Mouse (Mus musculus) right cerebral cortex, postnatal 25 days (tissue): ENCODE measurements around the gene Suox.
"Not testable (repeated sequence)": the region's sequence is repeated elsewhere in the genome, so short reads cannot be mapped to it uniquely, and the experiment has no call there.

Source experiments
- DNase-seq: peaks from one replicate; pipeline ENCODE4 v3.0.0; 2022

Gene Suox

GRCm38 (mm10) chr10:128673763-128674468 lies at the start of gene Suox:
Gene Suox, minus strand, starts transcription at chr10:128674073.
- DNase-seq, result peak; percentile 82

DNA sequence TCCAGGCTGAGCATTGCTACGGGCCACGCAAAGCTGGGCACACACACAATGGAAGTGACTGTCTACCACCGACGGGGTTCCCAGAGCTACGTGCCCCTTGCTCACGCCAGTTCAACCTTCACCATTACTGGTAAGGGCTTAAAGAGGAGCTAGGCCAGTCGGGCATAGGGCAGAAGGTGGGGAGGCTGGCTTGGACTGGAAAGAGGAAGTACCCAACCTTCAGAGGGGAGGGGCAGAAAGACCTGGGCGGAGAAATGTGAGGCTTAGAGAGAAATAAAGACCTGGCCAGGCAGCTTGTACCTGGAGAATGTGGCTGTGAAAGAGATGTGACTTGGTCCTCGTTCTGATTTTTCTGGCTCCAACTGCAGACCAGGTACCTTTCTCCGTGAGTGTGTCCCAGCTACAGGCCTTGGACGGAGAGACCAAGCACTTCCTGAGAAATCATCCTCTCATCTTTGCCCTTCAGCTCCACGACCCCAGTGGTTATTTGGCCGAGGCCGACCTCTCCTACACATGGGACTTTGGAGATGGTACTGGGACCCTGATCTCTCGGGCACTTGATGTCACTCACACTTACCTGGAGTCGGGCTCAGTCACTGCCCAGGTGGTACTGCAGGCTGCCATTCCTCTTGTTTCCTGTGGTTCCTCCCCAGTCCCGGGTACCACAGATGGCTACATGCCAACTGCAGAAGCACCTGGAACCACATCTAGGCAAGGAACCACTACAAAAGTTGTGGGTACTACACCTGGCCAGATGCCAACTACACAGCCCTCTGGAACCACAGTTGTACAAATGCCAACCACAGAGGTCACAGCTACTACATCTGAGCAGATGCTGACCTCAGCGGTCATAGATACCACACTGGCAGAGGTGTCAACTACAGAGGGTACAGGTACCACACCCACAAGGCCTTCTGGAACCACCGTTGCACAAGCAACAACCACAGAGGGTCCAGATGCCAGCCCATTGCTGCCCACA lies 42.0 kb upstream of the Suox start:
- no peak for DNase-seq

DNA sequence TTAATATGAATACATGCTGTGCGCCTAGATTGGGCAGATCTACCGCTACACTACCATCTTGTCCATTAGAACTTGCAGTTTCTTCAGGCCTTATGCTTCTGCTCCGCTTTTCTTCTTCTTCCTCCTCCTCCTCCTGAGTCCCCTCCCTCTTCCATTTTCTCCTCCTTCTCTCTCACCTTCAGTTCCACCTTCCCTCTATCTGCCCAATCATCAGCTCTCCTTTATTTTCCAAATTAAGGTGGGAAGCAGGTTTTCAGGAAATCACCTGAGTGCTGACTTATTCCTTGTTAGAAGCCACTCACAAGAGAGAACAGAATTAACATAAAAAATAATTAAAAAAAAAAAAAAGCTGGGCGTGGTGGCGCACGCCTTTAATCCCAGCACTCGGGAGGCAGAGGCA lies 37.4 kb upstream of the Suox start:
- not testable (repeated sequence) for DNase-seq

DNA sequence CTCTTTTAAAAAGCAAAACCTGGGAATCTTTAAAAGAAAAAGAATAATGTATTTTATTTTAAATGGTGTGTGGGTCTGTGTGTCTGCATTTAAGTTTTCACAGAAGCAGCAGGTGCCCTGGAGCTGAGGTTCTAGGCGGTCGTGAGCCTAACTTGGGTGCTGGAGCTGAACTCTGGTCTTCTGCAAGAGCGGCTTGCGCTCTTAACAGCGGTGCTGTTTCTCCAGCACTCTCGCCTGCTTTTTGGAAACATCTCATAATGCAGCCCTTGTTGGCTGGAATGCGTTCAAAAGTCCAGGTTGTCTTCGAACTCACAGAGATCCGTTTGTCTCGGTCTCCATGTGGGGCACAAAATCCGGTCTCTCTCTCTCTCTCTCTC lies 31.4 kb upstream of the Suox start:
- no peak for DNase-seq

DNA sequence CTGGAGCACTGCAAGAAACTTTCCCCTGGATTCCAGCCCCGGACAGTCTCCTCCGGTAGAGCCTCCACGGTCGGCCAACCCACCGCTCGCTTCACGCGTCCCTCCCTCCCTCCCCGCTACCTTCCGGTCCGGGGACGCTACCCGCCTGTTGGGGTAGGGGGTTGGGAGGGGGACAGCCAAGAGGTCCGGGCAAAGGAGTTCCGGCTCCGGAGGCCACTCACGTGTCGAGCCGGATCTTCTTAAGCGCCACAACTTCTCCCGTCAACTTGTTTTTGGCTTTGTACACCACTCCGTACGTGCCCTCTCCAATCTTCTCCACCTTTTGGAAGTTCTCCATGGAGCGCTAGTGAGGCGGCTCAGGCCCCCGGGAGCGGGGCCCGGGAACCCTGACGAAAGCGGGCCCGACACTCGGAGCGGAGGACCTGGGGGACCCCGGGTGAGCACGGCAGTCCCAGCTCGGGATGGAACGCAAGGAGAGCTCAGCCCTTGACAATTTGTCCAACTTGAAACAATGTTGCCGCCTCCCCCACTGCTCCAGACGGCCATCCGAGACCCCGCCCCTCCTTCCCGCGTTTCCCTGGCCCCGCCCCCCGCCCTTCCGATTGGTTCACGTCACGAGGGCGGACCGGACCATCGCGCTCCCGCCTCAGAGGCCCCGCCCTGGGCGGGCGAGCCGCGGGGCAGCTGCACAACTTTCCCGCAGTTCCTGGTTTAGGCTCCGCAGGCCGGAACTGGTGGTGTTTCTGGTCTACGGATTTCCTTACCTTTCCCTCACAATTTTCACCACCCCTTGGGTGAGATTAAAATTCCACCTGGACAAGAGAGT lies 30.8 kb upstream of the Suox start, which contains the start of gene Cdk2:
Gene Cdk2, minus strand, starts transcription at position 541 of the 826 bp plus-strand sequence.
- DNase-seq, result peak; percentile 84

DNA sequence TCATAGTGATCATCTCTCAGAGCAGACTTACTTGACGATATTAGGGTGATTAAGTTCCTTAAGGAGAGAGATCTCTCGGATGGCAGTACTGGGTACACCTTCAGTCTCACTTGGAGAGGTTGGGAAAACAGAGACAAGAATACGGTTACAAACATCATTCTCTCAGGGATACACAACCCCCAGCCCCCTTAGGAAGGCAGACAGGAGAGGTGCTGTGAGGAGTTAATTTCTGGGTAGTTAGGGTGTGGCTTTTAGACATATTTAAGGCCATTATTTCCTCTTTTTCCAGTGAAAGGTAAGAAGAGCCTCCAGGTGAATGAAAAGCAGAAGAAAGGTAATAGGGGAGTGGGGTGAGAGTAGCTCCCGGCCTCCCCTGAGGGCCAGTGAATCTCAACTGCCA lies 30.0 kb upstream of the Suox start, which contains the start of gene Pmel:
Gene Pmel, plus strand, starts transcription at position 301 of the 400 bp plus-strand sequence.
- DNase-seq, result no peak

GRCm38 (mm10) chr10:128702328-128703007 lies 28.6 kb upstream of the Suox start:
- DNase-seq, result no peak

- no peak for DNase-seq
These were observed 26.8 kb upstream of the Suox start for GRCm38 (mm10) chr10:128700712-128701111.

DNA sequence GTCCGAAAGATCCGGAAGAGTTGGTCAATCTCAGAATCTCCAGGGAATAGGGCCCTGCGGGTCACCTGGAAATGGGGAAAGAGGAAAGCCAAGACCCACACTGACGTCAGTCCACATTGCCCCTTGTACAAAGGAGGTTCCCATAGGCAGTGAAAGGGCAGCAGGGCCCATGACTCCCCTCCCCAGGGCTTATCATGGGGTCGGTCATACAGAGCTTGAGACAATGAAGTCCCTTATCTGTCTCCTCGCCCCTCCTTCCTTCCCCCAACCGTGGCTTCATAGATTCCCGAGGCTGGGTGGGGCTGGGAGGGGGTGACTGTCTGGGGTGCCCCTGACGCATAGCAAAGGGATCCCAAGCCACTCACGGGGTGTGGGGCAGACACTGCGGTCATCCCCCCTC lies 25.7 kb upstream of the Suox start:
- no peak for DNase-seq

- DNase-seq, result no peak
These were observed 25.1 kb upstream of the Suox start for GRCm38 (mm10) chr10:128699006-128699405.

DNA sequence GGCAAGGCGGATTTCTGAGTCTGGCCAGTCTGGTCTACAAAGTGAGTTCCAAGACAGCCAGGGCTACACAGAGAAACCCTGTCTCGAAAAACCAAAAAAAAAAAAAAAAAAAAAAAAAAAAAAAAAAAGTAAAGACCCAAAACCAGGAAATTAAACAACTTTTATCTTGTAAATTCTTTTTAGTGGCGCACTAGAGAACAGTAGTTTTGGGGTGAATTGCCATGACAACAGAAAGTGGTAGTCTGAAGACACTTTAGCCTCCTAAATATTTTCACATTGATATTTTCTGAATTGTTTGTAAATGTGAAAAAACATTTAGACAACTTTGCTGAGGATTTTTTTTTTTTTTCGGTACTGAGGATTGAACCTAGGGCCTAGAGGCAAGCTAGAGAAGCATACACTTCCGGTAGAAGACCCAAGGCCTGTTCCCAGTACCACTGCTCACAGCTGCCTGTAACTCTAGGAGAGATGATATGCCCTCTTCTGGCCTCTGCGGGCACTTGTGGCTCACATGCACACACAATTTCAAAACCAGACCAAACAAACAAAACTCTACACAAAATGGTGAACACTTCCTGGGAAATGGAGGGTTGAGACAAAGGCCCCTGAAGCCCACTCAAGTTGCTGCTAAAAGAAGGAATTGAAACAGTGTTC lies 23.3 kb upstream of the Suox start:
- no peak for DNase-seq

GRCm38 (mm10) chr10:128695992-128696807 lies 22.3 kb upstream of the Suox start, which contains the start of gene Rab5b:
Gene Rab5b, minus strand, starts transcription at chr10:128696264.
- peak; percentile 99 for DNase-seq

DNA sequence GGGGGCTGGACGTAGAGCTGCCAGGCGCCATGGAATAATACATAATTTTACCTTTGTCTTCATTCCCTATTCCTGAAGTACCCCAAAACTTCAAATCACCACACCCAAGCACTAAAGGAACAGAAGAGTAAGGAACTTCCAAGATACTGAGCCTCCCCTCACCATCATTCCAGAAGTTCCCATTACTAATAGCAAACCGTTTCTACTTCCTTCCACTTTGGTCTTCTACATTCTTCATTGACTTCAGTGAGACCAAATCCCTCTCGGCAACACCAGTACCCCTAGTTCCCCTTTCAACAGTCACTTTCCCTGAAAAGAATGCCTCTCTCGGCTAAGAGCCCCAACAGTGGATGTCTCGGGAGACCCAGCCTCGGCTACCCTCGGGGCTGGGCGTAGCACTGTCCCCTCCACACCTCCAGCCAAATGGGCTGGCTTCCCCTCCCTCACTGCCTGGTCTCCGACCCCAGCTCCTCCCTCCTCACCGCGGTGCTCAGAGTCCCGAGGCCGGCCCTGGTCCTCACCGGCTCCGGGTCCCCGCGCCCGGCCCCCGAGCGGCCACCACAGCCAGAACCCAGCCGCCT lies 21.6 kb upstream of the Suox start:
- no peak for DNase-seq

GRCm38 (mm10) chr10:128674469-128675008 lies 666 bp upstream of the Suox start:
- no peak for DNase-seq

DNA sequence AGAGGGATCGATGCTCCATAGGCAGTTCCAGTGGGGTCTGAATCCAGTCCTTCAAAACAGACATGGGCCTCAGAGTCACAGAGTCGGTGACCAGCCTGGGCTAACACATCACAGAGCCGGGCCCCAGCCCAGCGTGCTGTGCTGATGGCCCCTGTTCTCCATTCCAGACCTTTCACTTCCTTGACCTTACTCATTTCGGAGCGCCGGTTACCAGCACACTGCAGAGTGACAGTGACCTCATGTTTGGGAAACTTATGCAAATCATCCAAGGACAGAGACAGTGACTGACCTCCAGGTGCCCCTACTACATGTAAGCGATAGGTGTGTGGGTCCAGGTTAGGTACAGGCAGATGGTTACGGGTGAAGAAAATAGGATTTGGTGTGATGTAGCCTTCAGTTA lies 2.7 kb downstream of the Suox start:
- DNase-seq, result no peak

DNA sequence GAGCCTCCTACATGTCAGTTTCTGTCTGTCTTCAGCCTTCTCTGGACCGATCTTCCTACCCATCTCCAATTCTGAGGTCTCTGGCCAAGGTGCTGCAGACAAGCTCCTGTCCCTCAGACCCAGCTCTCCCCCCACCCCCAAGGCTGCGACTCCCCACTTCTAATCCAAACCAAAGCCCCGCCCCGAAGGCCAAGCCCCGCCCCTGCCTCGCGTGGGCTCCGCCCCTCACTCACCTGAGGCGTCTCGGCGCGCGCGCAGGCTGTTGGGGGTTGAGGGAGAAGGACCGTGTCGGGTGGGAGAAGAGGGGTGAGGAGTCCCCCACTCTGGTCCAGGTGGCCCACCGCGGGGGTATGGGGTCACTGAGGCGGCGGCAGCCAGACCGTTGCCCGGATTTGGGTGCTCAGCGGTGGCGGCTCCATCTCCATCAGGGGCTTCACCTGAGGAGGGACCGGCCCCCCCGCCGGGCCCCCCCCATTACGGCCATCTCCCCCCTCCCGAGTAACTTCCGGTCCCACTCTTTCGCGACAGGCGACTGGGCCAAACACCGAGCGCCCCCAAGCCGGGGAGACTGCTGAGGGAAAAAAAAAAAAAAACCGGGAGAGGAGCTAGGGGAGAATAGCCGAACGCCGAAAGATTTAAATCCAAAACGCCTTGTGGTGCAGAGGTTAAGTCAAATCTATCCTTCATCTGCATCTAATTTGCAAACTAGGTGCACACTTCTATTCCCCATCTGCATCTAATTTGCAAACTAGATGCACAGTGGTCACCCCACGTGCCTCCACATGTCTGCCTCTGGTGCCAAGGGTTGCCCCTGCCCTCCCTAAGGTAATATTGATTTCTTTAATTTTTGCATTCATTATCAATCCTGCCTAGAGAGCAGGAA lies 4.8 kb downstream of the Suox start:
- DNase-seq, result peak; percentile 71

GRCm38 (mm10) chr10:128665806-128666205 lies 8.1 kb downstream of the Suox start:
- no peak for DNase-seq

- DNase-seq, result no peak
These were observed 8.6 kb downstream of the Suox start for GRCm38 (mm10) chr10:128665307-128665706.

DNA sequence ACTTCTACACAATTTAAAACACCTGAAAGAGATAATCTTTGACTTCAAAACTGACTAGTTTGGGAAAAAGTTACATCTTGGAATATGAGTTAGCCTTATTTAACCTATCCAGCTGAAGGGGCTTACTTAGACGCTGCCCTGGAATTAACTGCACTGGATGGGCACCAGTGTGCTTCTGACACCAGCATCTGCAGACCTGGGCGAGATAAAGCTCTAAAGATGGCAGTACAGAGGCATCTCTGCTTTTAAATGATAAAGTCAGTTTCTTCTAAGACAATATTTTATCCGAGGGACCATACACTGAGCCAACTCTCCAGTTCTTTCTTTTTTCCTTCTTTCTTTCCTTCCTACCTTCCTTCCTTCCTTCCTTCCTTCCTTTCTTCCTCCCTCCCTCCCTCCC lies 9.1 kb downstream of the Suox start:
- DNase-seq, result no peak
